Mouse (Mus musculus) neutrophil, adult 83 days (primary cell): Measurements from ENCODE around the gene Ang2. TPM values are rescaled to one million over a fixed set of nuclear protein-coding genes. Genes with fewer than 3 reads are reported as not detected.

Experiments used
- total RNA-seq, 2 experiments: library from RNA; stranded (reverse); gene quantifications; one replicate each; pipeline ENCODE4 v1.2.4; 2023

Ang2 gene
- not detected for total RNA-seq

GRCm38 (mm10) chr14:51199098-51200023 is at the start of gene Ang2:
Gene Ang2, minus strand, starts transcription at chr14:51199148.

GRCm38 (mm10) chr14:51203115-51203514 is 4.2 kb upstream of the Ang2 start, which contains the start of gene Ear14:
Gene Ear14, plus strand, starts transcription at chr14:51203391.

GRCm38 (mm10) chr14:51161976-51162375 is 37.0 kb downstream of the Ang2 start, which contains the start of gene Rnase2b:
Gene Rnase2b, plus strand, starts transcription at chr14:51162260.

GRCm38 (mm10) chr14:51146685-51147084 is 52.3 kb downstream of the Ang2 start, which contains the start of gene Rnase1:
Gene Rnase1, minus strand, starts transcription at chr14:51146785.

Other genes starting within 250 kb of the Ang2 start
- gene Pnp2, start 243.2 kb downstream of the Ang2 start, total RNA-seq, result 10 to 100 TPM in 1 of 2 experiments, 1 to 10 TPM in 1; 9.1 to 11.8 TPM
- not detected for gene Rnase10, start 191.4 kb downstream of the Ang2 start, total RNA-seq
- not detected for gene Rnase9, start 157.3 kb downstream of the Ang2 start, total RNA-seq
- not detected for gene Rnase11, start 149.0 kb downstream of the Ang2 start, total RNA-seq
- 1 to 10 TPM; 1.7 to 2.0 TPM for gene Rnase12, start 141.5 kb downstream of the Ang2 start, total RNA-seq
- gene Olfr750, start 124.7 kb downstream of the Ang2 start, total RNA-seq, result not detected
- gene Rnase4, start 108.1 kb downstream of the Ang2 start, total RNA-seq, result 1 to 10 TPM; 5.1 to 5.8 TPM
- gene Ang, start 108.0 kb downstream of the Ang2 start, total RNA-seq, result 1 to 10 TPM; 3.5 to 5.6 TPM
- gene Eddm3b, start 84.7 kb downstream of the Ang2 start, total RNA-seq, result not detected
- gene Rnase6, start 75.2 kb downstream of the Ang2 start, total RNA-seq, result 10 to 100 TPM; 42.5 to 44.9 TPM
- not detected for gene Rnase1, start 52.4 kb downstream of the Ang2 start, total RNA-seq
- 1 to 10 TPM; 2.5 to 2.7 TPM for gene Rnase2b, start 36.9 kb downstream of the Ang2 start, total RNA-seq
- gene Ear14, start 4.2 kb upstream of the Ang2 start, total RNA-seq, result not detected
- 10 to 100 TPM; 50.2 to 56.3 TPM for gene Rnase2a, start 57.0 kb upstream of the Ang2 start, total RNA-seq
- gene Gm7247, start 162.6 kb upstream of the Ang2 start, total RNA-seq, result not detected
- not detected for gene Vmn2r88, start 211.7 kb upstream of the Ang2 start, total RNA-seq